Mouse (Mus musculus): ENCODE measurements around the gene Galnt14.

DNA sequence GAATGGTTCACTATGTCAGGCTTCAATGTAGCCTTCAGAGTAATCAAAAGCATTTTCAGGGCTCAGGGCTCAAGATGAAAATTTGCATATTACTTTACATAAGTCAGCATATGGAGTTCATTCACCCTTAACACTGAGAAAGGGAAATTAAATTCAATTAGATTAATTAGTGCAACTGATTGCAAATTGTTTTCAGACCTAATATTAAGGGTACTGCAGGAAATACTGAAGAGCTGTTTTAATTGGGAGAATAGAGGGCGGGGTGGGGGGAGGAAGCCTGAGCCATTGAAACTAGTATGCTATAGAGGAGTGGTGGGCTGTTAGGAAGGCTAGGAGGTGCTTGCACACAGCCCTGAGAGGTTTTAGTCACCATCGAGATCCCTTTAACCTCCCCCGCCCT, 237.2 kb downstream of the Galnt14 start:
- TF ChIP-seq CTCF (IDR thresholded peaks at IDR 0.05; ENCODE audit: insufficient read depth, low read length) (no peak), POLR2A (IDR thresholded peaks at IDR 0.05; ENCODE audit: borderline replicate concordance, extremely low read depth, low read depth, low read length) (no peak)

All from lung, adult 2 months (tissue).